Mouse (Mus musculus): Measurements from ENCODE around the gene Gpam. TPM values are rescaled to one million over a fixed set of nuclear protein-coding genes. Genes with fewer than 3 reads are reported as not detected.

Gpam gene
- polyA plus RNA-seq, 1 experiment from 2014 or later: 23.5 TPM

- Histone ChIP-seq H3K4me2 (replicated peaks) (no peak overlapping the region), H3K36me3 (peaks cover 49% of the 10 kb centered on the region), H3K27me3 (replicated peaks) (no peaks in the 10 kb centered on the region), H3K9me3 (no peaks in the 10 kb centered on the region), H3K4me1 (replicated peaks) (no peaks in the 10 kb centered on the region), H3K4me3 (replicated peaks) (no peak overlapping the region), H3K27ac (no peak overlapping the region), H3K9ac (no peak overlapping the region)
- no peak for ATAC-seq
- 78% methylated on average over 3 of the region's 3 CpGs for WGBS
Observed at GRCm38 (mm10) chr19:55073004-55073403, 54.0 kb downstream of the Gpam start.

- WGBS: 86% methylated on average over 8 of the region's 8 CpGs
Observed at GRCm38 (mm10) chr19:55069054-55069453, 58.0 kb downstream of the Gpam start.

GRCm38 (mm10) chr19:55063272-55063671 is 63.8 kb downstream of the Gpam start:
- peak overlapping the region; percentile 28; the same call in 1 of the 2 replicates for H3K4me2 ChIP-seq (replicated peaks)
- no peaks in the 10 kb centered on the region for H3K27me3 ChIP-seq (replicated peaks)
- peak; percentile 32 for ATAC-seq
- H3K4me1 ChIP-seq (replicated peaks): peaks cover 14% of the 10 kb centered on the region; the same call in 1 of the 2 replicates
- H3K36me3 ChIP-seq: 0 out of 2 replicates have a peak, but pooled peaks cover 6% of the 10 kb centered on the region
- WGBS: 19% methylated on average over 6 of the region's 6 CpGs
- no peak overlapping the region for H3K9ac ChIP-seq
- H3K27ac ChIP-seq: no peak overlapping the region
- H3K9me3 ChIP-seq: no peaks in the 10 kb centered on the region
- H3K4me3 ChIP-seq (replicated peaks): no peak overlapping the region

More at GRCm38 (mm10) chr19:55069054-55069453, 58.0 kb downstream of the Gpam start:
- H3K4me2 ChIP-seq (replicated peaks): no peak overlapping the region
- H3K9me3 ChIP-seq: no peaks in the 10 kb centered on the region
- no peak overlapping the region for H3K9ac ChIP-seq
- no peaks in the 10 kb centered on the region for H3K4me1 ChIP-seq (replicated peaks)
- no peaks in the 10 kb centered on the region for H3K27me3 ChIP-seq (replicated peaks)
- H3K27ac ChIP-seq: no peak overlapping the region
- H3K4me3 ChIP-seq (replicated peaks): no peak overlapping the region
- no peak for ATAC-seq
- H3K36me3 ChIP-seq: peaks cover 35% of the 10 kb centered on the region

GRCm38 (mm10) chr19:55062501-55062900 is 64.5 kb downstream of the Gpam start:
- no peak overlapping the region for H3K4me3 ChIP-seq (replicated peaks)
- H3K27me3 ChIP-seq (replicated peaks): no peaks in the 10 kb centered on the region
- H3K36me3 ChIP-seq: 0 out of 2 replicates have a peak, but pooled peaks cover 3% of the 10 kb centered on the region
- ATAC-seq: 0 out of 2 replicates have a peak, but pooled peaks have one; percentile 20
- no peaks in the 10 kb centered on the region for H3K9me3 ChIP-seq
- no peak overlapping the region for H3K27ac ChIP-seq
- H3K9ac ChIP-seq: no peak overlapping the region
- peaks cover 14% of the 10 kb centered on the region; the same call in 1 of the 2 replicates for H3K4me1 ChIP-seq (replicated peaks)
- H3K4me2 ChIP-seq (replicated peaks): no peak overlapping the region
- WGBS: 82% methylated on average over 8 of the region's 8 CpGs

GRCm38 (mm10) chr19:55061951-55062350 is 65.1 kb downstream of the Gpam start:
- ATAC-seq: peak; percentile 5; the same call in 1 of the 2 replicates
- Histone ChIP-seq H3K9me3 (no peaks in the 10 kb centered on the region), H3K4me3 (replicated peaks) (no peak overlapping the region), H3K27me3 (replicated peaks) (no peaks in the 10 kb centered on the region), H3K27ac (no peak overlapping the region), H3K4me2 (replicated peaks) (no peak overlapping the region), H3K9ac (no peak overlapping the region), H3K36me3 (0 out of 2 replicates have a peak, but pooled peaks cover 3% of the 10 kb centered on the region), H3K4me1 (replicated peaks) (peaks cover 14% of the 10 kb centered on the region; the same call in 1 of the 2 replicates)
- 23% methylated on average over 5 of the region's 5 CpGs for WGBS

GRCm38 (mm10) chr19:55061447-55061901 is 65.6 kb downstream of the Gpam start:
- ATAC-seq: peak; percentile 23; the same call in 1 of the 2 replicates
- Histone ChIP-seq H3K9ac (no peak overlapping the region; the same call in 1 of the 2 replicates), H3K4me1 (replicated peaks) (peaks cover 14% of the 10 kb centered on the region; the same call in 1 of the 2 replicates), H3K9me3 (no peaks in the 10 kb centered on the region), H3K4me3 (replicated peaks) (peak overlapping the region; percentile 25), H3K36me3 (0 out of 2 replicates have a peak, but pooled peaks cover 3% of the 10 kb centered on the region), H3K4me2 (replicated peaks) (peak overlapping the region; percentile 62), H3K27ac (no peak overlapping the region), H3K27me3 (replicated peaks) (no peaks in the 10 kb centered on the region)
- 8% methylated on average over 14 of the region's 14 CpGs for WGBS

- Histone ChIP-seq H3K4me2 (replicated peaks) (peak overlapping the region; percentile 62), H3K4me3 (replicated peaks) (peak overlapping the region; percentile 25), H3K4me1 (replicated peaks) (peaks cover 14% of the 10 kb centered on the region; the same call in 1 of the 2 replicates), H3K9me3 (no peaks in the 10 kb centered on the region), H3K36me3 (0 out of 2 replicates have a peak, but pooled peaks cover under 1% of the 10 kb centered on the region), H3K27me3 (replicated peaks) (no peaks in the 10 kb centered on the region), H3K9ac (no peak overlapping the region), H3K27ac (no peak overlapping the region)
- 4% methylated on average over 7 of the region's 7 CpGs for WGBS
- ATAC-seq: peak; percentile 60; the same call in 1 of the 2 replicates
Observed at GRCm38 (mm10) chr19:55060964-55061363, 66.1 kb downstream of the Gpam start.

- Histone ChIP-seq H3K27ac (no peak overlapping the region), H3K4me3 (replicated peaks) (no peak overlapping the region), H3K27me3 (replicated peaks) (no peaks in the 10 kb centered on the region), H3K9ac (no peak overlapping the region), H3K4me1 (replicated peaks) (peaks cover 6% of the 10 kb centered on the region; the same call in 1 of the 2 replicates), H3K4me2 (replicated peaks) (no peak overlapping the region), H3K36me3 (no peaks in the 10 kb centered on the region), H3K9me3 (no peaks in the 10 kb centered on the region)
- 67% methylated on average over 5 of the region's 5 CpGs for WGBS
- ATAC-seq: no peak
Observed at GRCm38 (mm10) chr19:55057483-55057882, 69.6 kb downstream of the Gpam start.

- H3K27me3 ChIP-seq (replicated peaks): no peaks in the 10 kb centered on the region
- H3K27ac ChIP-seq: no peak overlapping the region
- H3K4me3 ChIP-seq (replicated peaks): no peak overlapping the region
- ATAC-seq: no peak
- H3K4me1 ChIP-seq (replicated peaks): no peaks in the 10 kb centered on the region
- no peak overlapping the region for H3K4me2 ChIP-seq (replicated peaks)
- H3K36me3 ChIP-seq: no peaks in the 10 kb centered on the region
- H3K9ac ChIP-seq: no peak overlapping the region
- 87% methylated on average over 10 of the region's 10 CpGs for WGBS
- no peaks in the 10 kb centered on the region for H3K9me3 ChIP-seq
Observed at GRCm38 (mm10) chr19:55055634-55056269, 71.3 kb downstream of the Gpam start.

GRCm38 (mm10) chr19:55053163-55053562 is 73.9 kb downstream of the Gpam start:
- Histone ChIP-seq H3K4me1 (replicated peaks) (no peaks in the 10 kb centered on the region), H3K27ac (no peak overlapping the region), H3K36me3 (no peaks in the 10 kb centered on the region), H3K9ac (no peak overlapping the region), H3K9me3 (no peaks in the 10 kb centered on the region), H3K4me3 (replicated peaks) (no peak overlapping the region), H3K4me2 (replicated peaks) (no peak overlapping the region), H3K27me3 (replicated peaks) (no peaks in the 10 kb centered on the region)
- 72% methylated on average over 4 of the region's 4 CpGs for WGBS
- ATAC-seq: no peak

- no peak for ATAC-seq
- H3K9me3 ChIP-seq: no peaks in the 10 kb centered on the region
- 70% methylated on average over 7 of the region's 7 CpGs for WGBS
Observed at GRCm38 (mm10) chr19:55037406-55037805, 89.6 kb downstream of the Gpam start.

GRCm38 (mm10) chr19:55018872-55019271 is 108.2 kb downstream of the Gpam start:
- 50% methylated on average over 1 of the region's 1 CpGs for WGBS

More at GRCm38 (mm10) chr19:55037406-55037805, 89.6 kb downstream of the Gpam start:
- H3K27ac ChIP-seq: no peak overlapping the region
- no peak overlapping the region for H3K4me2 ChIP-seq (replicated peaks)
- H3K9ac ChIP-seq: no peak overlapping the region
- H3K4me3 ChIP-seq (replicated peaks): no peak overlapping the region
- H3K4me1 ChIP-seq (replicated peaks): no peaks in the 10 kb centered on the region
- no peaks in the 10 kb centered on the region for H3K27me3 ChIP-seq (replicated peaks)
- no peaks in the 10 kb centered on the region for H3K36me3 ChIP-seq

More at GRCm38 (mm10) chr19:55018872-55019271, 108.2 kb downstream of the Gpam start:
- no peak overlapping the region for H3K27ac ChIP-seq
- H3K4me2 ChIP-seq (replicated peaks): no peak overlapping the region
- no peak overlapping the region for H3K4me3 ChIP-seq (replicated peaks)
- no peaks in the 10 kb centered on the region for H3K4me1 ChIP-seq (replicated peaks)
- no peaks in the 10 kb centered on the region for H3K27me3 ChIP-seq (replicated peaks)
- no peak overlapping the region for H3K9ac ChIP-seq
- ATAC-seq: no peak
- H3K9me3 ChIP-seq: no peaks in the 10 kb centered on the region
- H3K36me3 ChIP-seq: no peaks in the 10 kb centered on the region

Data from intestine, embryonic 15.5 days (tissue).